Mouse (Mus musculus) activated CD4-positive, CD25-positive, alpha-beta regulatory T cell, adult 4 months (primary cell): ENCODE data around the gene Hnrnpl. TPM values are rescaled to one million over a fixed set of nuclear protein-coding genes. Genes with fewer than 3 reads are reported as not detected.

Experiments
- polyA plus RNA-seq, 2 experiments: library from polyadenylated mRNA; unstranded; fragments of 100-300 nt; shearing (Covaris generic); gene quantifications; one replicate each; pipeline ENCODE4 v1.2.1; 2017

The Hnrnpl gene
- polyA plus RNA-seq, 2 experiments from 2014 or later = 153 to 344 TPM

Other genes starting within 250 kb of the Hnrnpl start
- 1 to 10 TPM; 6.2 to 7.4 TPM for gene Samd4b, start 210.4 kb upstream of the Hnrnpl start, polyA plus RNA-seq
- 1 to 10 TPM; 2.3 to 2.8 TPM for gene Pak4, start 210.4 kb upstream of the Hnrnpl start, polyA plus RNA-seq
- not detected for gene Acp7, start 177.2 kb upstream of the Hnrnpl start, polyA plus RNA-seq
- gene Fbxo27, start 115.7 kb upstream of the Hnrnpl start, polyA plus RNA-seq = 1 to 10 TPM; 1.1 to 2.9 TPM
- 10 to 100 TPM in 1 of 2 experiments, 1 to 10 TPM in 1; 8.3 to 10.9 TPM for gene Fbxo17, start 91.7 kb upstream of the Hnrnpl start, polyA plus RNA-seq
- gene Mrps12, start 66.7 kb upstream of the Hnrnpl start, polyA plus RNA-seq = 10 to 100 TPM; 71.9 to 75.7 TPM
- 10 to 100 TPM in 1 of 2 experiments, 1 to 10 TPM in 1; 8.9 to 13.0 TPM for gene Sars2, start 66.5 kb upstream of the Hnrnpl start, polyA plus RNA-seq
- not detected for gene Ccer2, start 52.4 kb upstream of the Hnrnpl start, polyA plus RNA-seq
- 100 to 1,000 TPM in 1 of 2 experiments, 10 to 100 TPM in 1; 82.3 to 103 TPM for gene Sirt2, start 41.8 kb upstream of the Hnrnpl start, polyA plus RNA-seq
- 10 to 100 TPM; 56.4 to 78.9 TPM for gene Nfkbib, start 41.0 kb upstream of the Hnrnpl start, polyA plus RNA-seq
- 100 to 1,000 TPM; 199 to 272 TPM for gene Rinl, start 19.6 kb upstream of the Hnrnpl start, polyA plus RNA-seq
- gene Ech1, start 16.7 kb downstream of the Hnrnpl start, polyA plus RNA-seq = 100 to 1,000 TPM; 192 to 199 TPM
- gene Lgals4, start 25.3 kb downstream of the Hnrnpl start, polyA plus RNA-seq = 10 to 100 TPM; 20.1 to 27.2 TPM
- 1 to 10 TPM; 2.5 to 2.8 TPM for gene Lgals7, start 55.3 kb downstream of the Hnrnpl start, polyA plus RNA-seq
- under 1 TPM in 1 of 2 experiments, not detected in 1; 0.34 TPM for gene Capn12, start 72.9 kb downstream of the Hnrnpl start, polyA plus RNA-seq
- 100 to 1,000 TPM in 1 of 2 experiments, 10 to 100 TPM in 1; 84.6 to 128 TPM for gene Actn4, start 153.8 kb downstream of the Hnrnpl start, polyA plus RNA-seq
- gene Eif3k, start 173.3 kb downstream of the Hnrnpl start, polyA plus RNA-seq = 100 to 1,000 TPM; 603 to 630 TPM
- gene Map4k1, start 173.5 kb downstream of the Hnrnpl start, polyA plus RNA-seq = 100 to 1,000 TPM in 1 of 2 experiments, 10 to 100 TPM in 1; 88.8 to 120 TPM